Mouse (Mus musculus): ENCODE results near the gene Nos3. TPM values are rescaled to one million over a fixed set of nuclear protein-coding genes. Genes with fewer than 3 reads are reported as not detected.

The Nos3 gene
- polyA plus RNA-seq, 1 experiment from 2014 or later = 12.0 TPM

DNA sequence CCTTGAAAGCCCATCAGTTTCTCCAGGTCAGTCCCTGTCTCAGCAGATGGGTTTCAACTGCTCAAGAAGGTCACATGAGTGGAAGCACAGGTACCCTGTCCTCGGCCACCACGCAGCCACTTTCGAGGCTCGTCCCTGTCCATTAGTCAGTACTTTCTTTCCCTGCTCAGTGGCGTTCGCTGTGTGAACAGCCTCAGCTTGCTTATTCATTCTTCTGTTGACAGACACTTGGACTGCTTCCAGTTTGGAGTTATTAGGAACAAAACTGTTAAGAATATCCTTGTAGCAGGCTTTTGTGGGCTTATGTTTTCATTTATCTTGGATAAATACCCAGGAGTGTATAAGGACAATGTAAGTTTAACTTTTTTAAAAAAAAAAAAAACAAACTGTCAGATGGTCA is 9.6 kb downstream of the Nos3 start:
- H3K4me3 ChIP-seq (ENCODE audit: low read length) = no peak overlapping the region
- no peak overlapping the region for H3K9ac ChIP-seq (ENCODE audit: low read depth, low read length)
- WGBS = 54% methylated on average over 6 of the region's 6 CpGs
- H3K27ac ChIP-seq (ENCODE audit: low read depth, low read length) = no peak overlapping the region
- no peaks in the 10 kb centered on the region for H3K4me1 ChIP-seq (ENCODE audit: control insufficient read depth, insufficient read depth, low read length)
- no peak overlapping the region for H3K4me2 ChIP-seq (replicated peaks; ENCODE audit: low read depth, low read length)
- H3K9me3 ChIP-seq (ENCODE audit: control insufficient read depth, low read length) = no peaks in the 10 kb centered on the region
- ATAC-seq (ENCODE audit: low FRiP score, low TSS enrichment) = no peak
- no peaks in the 10 kb centered on the region for H3K27me3 ChIP-seq (ENCODE audit: control insufficient read depth, insufficient read depth, low read length)
- no peaks in the 10 kb centered on the region for H3K36me3 ChIP-seq (ENCODE audit: control insufficient read depth, insufficient read depth, low read length)

DNA sequence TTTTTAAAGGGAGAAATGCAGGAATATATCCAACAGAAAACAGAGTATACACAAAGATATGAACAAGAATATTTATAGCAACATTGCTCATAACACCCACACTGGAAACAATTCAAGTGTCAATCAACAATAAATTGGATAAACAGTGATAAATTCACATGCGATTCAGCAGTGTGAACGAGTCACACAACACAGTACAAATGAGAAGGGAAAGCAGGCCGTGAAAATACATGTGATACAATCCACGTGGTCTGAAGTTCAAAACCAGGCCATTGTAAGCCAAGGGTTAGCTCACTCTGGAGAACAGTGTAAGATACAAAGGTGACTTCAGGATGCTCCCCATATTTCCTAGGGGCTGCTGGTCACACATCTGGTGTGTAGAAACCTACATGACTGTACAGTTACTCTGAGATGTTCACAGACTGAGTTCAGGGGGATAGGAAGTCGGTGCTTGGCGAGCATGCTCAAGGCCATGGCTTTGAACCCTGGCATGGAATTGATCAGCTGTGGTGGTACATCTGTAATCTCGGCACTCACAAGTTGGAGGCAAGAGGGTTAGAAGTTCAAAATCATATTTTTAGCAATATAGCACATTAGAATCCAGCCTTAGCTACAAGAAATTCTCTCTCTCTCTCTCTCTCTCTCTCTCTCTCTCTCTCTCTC is 10.2 kb downstream of the Nos3 start:
- no peaks in the 10 kb centered on the region for H3K27me3 ChIP-seq (ENCODE audit: control insufficient read depth, insufficient read depth, low read length)
- H3K9ac ChIP-seq (ENCODE audit: low read depth, low read length) = no peak overlapping the region
- H3K4me1 ChIP-seq (ENCODE audit: control insufficient read depth, insufficient read depth, low read length) = no peaks in the 10 kb centered on the region
- no peaks in the 10 kb centered on the region for H3K9me3 ChIP-seq (ENCODE audit: control insufficient read depth, low read length)
- no peak overlapping the region for H3K4me3 ChIP-seq (ENCODE audit: low read length)
- H3K4me2 ChIP-seq (replicated peaks; ENCODE audit: low read depth, low read length) = no peak overlapping the region
- no peak for ATAC-seq (ENCODE audit: low FRiP score, low TSS enrichment)
- H3K27ac ChIP-seq (ENCODE audit: low read depth, low read length) = no peak overlapping the region
- 67% methylated on average over 7 of the region's 7 CpGs for WGBS
- no peaks in the 10 kb centered on the region for H3K36me3 ChIP-seq (ENCODE audit: control insufficient read depth, insufficient read depth, low read length)

DNA sequence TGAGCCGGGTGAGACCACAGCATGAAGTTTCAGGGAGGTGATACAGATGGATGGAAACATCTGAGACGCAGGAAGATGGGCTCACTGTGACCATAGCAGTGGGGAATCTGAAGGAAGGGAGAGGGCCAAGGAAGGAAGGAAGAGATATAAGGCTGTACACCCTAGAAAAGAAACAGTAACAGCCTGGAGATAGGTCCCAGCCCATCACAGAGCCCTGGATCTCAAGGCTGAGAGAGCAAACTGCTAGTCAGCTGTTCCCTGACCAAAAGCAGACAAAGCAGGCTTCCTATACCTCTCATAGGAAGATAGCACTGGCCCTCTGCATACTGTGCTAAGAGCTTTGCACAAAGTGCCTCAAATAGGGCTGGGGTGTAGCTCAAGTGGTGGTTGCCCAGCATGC is 14.1 kb downstream of the Nos3 start:
- H3K4me1 ChIP-seq (ENCODE audit: control insufficient read depth, insufficient read depth, low read length) = 0 out of 2 replicates have a peak, but pooled peaks cover 4% of the 10 kb centered on the region
- no peaks in the 10 kb centered on the region for H3K27me3 ChIP-seq (ENCODE audit: control insufficient read depth, insufficient read depth, low read length)
- no peak for ATAC-seq (ENCODE audit: low FRiP score, low TSS enrichment)
- no peak overlapping the region for H3K4me3 ChIP-seq (ENCODE audit: low read length)
- no peak overlapping the region for H3K9ac ChIP-seq (ENCODE audit: low read depth, low read length)
- H3K27ac ChIP-seq (ENCODE audit: low read depth, low read length) = no peak overlapping the region
- 75% methylated on average over 2 of the region's 2 CpGs for WGBS
- H3K9me3 ChIP-seq (ENCODE audit: control insufficient read depth, low read length) = no peaks in the 10 kb centered on the region
- H3K36me3 ChIP-seq (ENCODE audit: control insufficient read depth, insufficient read depth, low read length) = no peaks in the 10 kb centered on the region
- H3K4me2 ChIP-seq (replicated peaks; ENCODE audit: low read depth, low read length) = no peak overlapping the region

DNA sequence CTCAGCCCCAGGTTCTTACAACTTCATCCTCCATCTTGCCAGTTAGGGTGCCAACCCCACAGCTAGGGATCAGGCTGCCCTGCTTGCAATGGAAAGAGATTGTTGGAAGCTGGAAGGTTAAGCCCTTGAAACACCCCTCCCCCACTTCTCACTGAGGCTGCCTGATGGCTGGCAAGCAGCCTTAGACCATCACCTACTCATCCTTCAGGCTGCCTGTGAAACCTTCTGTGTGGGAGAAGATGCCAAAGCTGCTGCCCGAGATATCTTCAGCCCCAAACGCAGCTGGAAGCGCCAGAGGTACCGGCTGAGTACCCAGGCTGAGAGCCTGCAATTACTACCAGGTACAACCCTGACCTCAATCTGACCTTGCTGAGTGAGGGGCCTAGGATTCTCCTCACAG is 14.9 kb downstream of the Nos3 start:
- WGBS = 66% methylated on average over 4 of the region's 4 CpGs
- H3K27ac ChIP-seq (ENCODE audit: low read depth, low read length) = no peak overlapping the region
- H3K4me2 ChIP-seq (replicated peaks; ENCODE audit: low read depth, low read length) = no peak overlapping the region
- H3K36me3 ChIP-seq (ENCODE audit: control insufficient read depth, insufficient read depth, low read length) = no peaks in the 10 kb centered on the region
- H3K4me3 ChIP-seq (ENCODE audit: low read length) = no peak overlapping the region
- no peaks in the 10 kb centered on the region for H3K9me3 ChIP-seq (ENCODE audit: control insufficient read depth, low read length)
- no peak for ATAC-seq (ENCODE audit: low FRiP score, low TSS enrichment)
- no peak overlapping the region; the same call in 1 of the 2 replicates for H3K9ac ChIP-seq (ENCODE audit: low read depth, low read length)
- H3K27me3 ChIP-seq (ENCODE audit: control insufficient read depth, insufficient read depth, low read length) = no peaks in the 10 kb centered on the region
- H3K4me1 ChIP-seq (ENCODE audit: control insufficient read depth, insufficient read depth, low read length) = 0 out of 2 replicates have a peak, but pooled peaks cover 9% of the 10 kb centered on the region

DNA sequence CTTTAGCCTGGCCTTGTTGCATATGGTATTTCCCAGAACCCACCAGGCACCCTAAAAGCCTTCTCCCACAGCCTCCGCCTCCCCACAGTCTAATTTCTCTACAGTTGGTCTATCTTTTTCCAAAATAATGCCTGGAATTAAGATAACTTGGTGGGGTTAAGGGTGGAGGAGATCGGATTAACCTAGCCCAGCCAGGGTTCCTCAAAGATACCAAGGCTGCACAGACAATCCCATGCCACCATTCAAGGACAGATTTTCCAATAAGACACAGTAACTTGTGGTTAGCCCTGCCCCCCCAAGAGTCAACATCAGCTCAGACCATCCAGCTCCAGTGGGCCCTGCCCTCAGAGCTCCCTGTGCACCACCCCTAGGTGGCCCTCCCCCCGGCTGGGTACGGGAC is 15.9 kb downstream of the Nos3 start:
- Histone ChIP-seq H3K4me2 (replicated peaks; ENCODE audit: low read depth, low read length) (no peak overlapping the region), H3K4me1 (ENCODE audit: control insufficient read depth, insufficient read depth, low read length) (0 out of 2 replicates have a peak, but pooled peaks cover 9% of the 10 kb centered on the region), H3K27ac (ENCODE audit: low read depth, low read length) (no peak overlapping the region), H3K36me3 (ENCODE audit: control insufficient read depth, insufficient read depth, low read length) (no peaks in the 10 kb centered on the region), H3K27me3 (ENCODE audit: control insufficient read depth, insufficient read depth, low read length) (no peaks in the 10 kb centered on the region), H3K9me3 (ENCODE audit: control insufficient read depth, low read length) (no peaks in the 10 kb centered on the region), H3K4me3 (ENCODE audit: low read length) (no peak overlapping the region), H3K9ac (ENCODE audit: low read depth, low read length) (no peak overlapping the region)
- 94% methylated on average over 4 of the region's 4 CpGs for WGBS
- ATAC-seq (ENCODE audit: low FRiP score, low TSS enrichment) = no peak

DNA sequence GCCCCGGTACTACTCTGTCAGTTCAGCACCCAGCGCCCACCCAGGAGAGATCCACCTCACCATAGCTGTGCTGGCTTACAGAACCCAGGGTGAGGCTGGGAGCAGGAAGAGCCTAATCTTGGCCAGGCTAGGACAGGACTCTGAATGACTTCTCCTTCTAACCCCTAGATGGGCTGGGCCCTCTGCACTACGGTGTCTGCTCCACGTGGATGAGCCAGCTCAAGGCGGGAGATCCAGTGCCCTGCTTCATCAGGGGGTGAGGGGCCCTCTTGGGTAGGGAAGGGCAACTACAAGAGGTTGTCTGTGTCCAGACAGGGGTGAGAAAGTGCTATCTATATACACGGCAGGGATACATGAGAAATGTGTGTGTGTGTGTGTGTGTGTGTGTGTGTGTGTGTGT is 16.9 kb downstream of the Nos3 start:
- no peak overlapping the region for H3K4me3 ChIP-seq (ENCODE audit: low read length)
- no peaks in the 10 kb centered on the region; the same call in 1 of the 2 replicates for H3K27me3 ChIP-seq (ENCODE audit: control insufficient read depth, insufficient read depth, low read length)
- no peak overlapping the region for H3K9ac ChIP-seq (ENCODE audit: low read depth, low read length)
- H3K9me3 ChIP-seq (ENCODE audit: control insufficient read depth, low read length) = no peaks in the 10 kb centered on the region
- ATAC-seq (ENCODE audit: low FRiP score, low TSS enrichment) = no peak
- 0 out of 2 replicates have a peak, but pooled peaks cover 9% of the 10 kb centered on the region for H3K4me1 ChIP-seq (ENCODE audit: control insufficient read depth, insufficient read depth, low read length)
- H3K27ac ChIP-seq (ENCODE audit: low read depth, low read length) = no peak overlapping the region
- no peaks in the 10 kb centered on the region for H3K36me3 ChIP-seq (ENCODE audit: control insufficient read depth, insufficient read depth, low read length)
- WGBS = 75% methylated on average over 6 of the region's 6 CpGs
- no peak overlapping the region for H3K4me2 ChIP-seq (replicated peaks; ENCODE audit: low read depth, low read length)

DNA sequence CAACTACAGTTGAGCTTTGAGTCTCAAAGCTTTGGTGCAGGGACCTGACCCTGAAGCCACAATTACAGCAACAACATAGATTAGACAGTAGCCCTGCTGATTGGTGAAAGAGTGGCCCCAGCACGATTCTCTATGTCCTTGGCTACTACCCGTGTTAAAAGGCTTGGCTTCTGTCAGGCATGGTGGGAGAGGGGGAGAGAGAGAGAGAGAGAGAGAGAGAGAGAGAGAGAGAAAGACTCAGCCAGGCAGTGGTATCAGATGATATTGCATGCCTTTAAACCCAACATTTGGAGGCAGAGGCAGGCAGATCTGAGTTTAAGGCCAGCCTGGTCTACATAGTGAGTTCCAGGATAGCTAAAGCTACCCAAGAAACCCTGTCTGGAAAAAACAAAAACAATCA is 17.4 kb downstream of the Nos3 start:
- Histone ChIP-seq H3K9me3 (ENCODE audit: control insufficient read depth, low read length) (no peaks in the 10 kb centered on the region), H3K4me3 (ENCODE audit: low read length) (no peak overlapping the region), H3K27ac (ENCODE audit: low read depth, low read length) (no peak overlapping the region), H3K4me2 (replicated peaks; ENCODE audit: low read depth, low read length) (no peak overlapping the region), H3K9ac (ENCODE audit: low read depth, low read length) (no peak overlapping the region), H3K27me3 (ENCODE audit: control insufficient read depth, insufficient read depth, low read length) (peaks cover 3% of the 10 kb centered on the region; the same call in 1 of the 2 replicates), H3K36me3 (ENCODE audit: control insufficient read depth, insufficient read depth, low read length) (no peaks in the 10 kb centered on the region), H3K4me1 (ENCODE audit: control insufficient read depth, insufficient read depth, low read length) (peaks cover 10% of the 10 kb centered on the region; the same call in 1 of the 2 replicates)
- no peak for ATAC-seq (ENCODE audit: low FRiP score, low TSS enrichment)
- 57% methylated on average over 2 of the region's 2 CpGs for WGBS

DNA sequence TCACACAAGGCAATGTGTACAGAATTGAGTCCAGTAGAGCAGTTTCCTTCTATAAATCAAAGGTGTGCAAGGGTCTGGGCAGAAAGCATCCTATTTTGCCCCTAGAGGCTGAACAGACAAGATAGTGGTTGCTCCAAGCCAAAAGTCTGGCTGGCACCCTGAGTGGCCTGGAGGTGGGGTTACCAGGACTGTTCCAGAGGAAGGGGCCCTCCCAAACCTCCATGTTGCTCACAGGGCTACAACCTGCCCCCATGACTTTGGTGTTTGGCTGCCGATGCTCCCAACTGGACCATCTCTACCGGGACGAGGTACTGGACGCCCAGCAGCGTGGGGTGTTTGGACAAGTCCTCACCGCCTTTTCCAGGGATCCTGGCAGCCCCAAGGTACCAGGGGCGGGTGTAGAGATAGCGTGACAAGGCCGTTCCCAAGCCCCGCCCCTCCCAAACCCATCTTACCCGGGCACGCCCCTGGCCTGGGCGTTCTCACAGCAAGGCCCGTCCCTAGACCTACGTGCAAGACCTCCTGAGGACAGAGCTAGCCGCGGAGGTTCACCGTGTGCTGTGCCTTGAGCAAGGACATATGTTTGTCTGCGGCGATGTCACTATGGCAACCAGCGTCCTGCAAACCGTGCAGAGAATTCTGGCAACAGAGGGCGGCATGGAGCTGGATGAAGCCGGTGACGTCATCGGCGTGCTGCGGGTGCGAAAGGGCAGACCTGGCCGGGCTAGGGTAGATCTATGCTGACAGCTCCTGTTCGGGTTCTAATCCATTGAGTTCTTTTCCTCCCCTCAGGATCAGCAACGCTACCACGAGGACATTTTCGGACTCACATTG is 18.6 kb downstream of the Nos3 start:
- peaks cover 12% of the 10 kb centered on the region for H3K27me3 ChIP-seq (ENCODE audit: control insufficient read depth, insufficient read depth, low read length)
- H3K27ac ChIP-seq (ENCODE audit: low read depth, low read length) = no peak overlapping the region
- under 1% methylated on average over 34 of the region's 34 CpGs for WGBS
- H3K36me3 ChIP-seq (ENCODE audit: control insufficient read depth, insufficient read depth, low read length) = no peaks in the 10 kb centered on the region
- peak overlapping the region; percentile 18; the same call in 1 of the 2 replicates for H3K9ac ChIP-seq (ENCODE audit: low read depth, low read length)
- peak overlapping the region; percentile 43 for H3K4me3 ChIP-seq (ENCODE audit: low read length)
- H3K4me2 ChIP-seq (replicated peaks; ENCODE audit: low read depth, low read length) = peak overlapping the region; percentile 58
- ATAC-seq (ENCODE audit: low FRiP score, low TSS enrichment) = peak; percentile 85
- peaks cover 19% of the 10 kb centered on the region for H3K4me1 ChIP-seq (ENCODE audit: control insufficient read depth, insufficient read depth, low read length)
- H3K9me3 ChIP-seq (ENCODE audit: control insufficient read depth, low read length) = no peaks in the 10 kb centered on the region

DNA sequence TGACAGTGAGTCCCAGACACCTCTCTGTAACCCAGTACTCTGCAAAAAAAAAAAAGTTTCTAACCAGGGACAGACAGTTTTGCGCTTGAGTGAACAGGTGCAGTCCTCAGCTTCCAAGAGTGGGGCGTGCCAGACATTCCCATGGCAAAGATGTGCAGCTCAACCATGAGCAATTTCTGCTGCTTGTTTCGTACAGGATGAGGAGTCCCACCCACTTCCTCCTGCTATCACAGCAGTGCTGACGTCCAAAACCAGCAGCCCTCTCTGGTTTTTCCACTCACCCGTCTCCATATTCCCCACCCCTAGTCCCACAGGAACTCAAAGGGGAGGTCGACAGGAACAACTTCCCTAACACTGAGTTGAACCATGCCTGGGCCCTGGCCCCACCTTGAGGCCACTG is 19.8 kb downstream of the Nos3 start:
- H3K9ac ChIP-seq (ENCODE audit: low read depth, low read length) = no peak overlapping the region
- no peak for ATAC-seq (ENCODE audit: low FRiP score, low TSS enrichment)
- no peak overlapping the region for H3K4me2 ChIP-seq (replicated peaks; ENCODE audit: low read depth, low read length)
- WGBS = 34% methylated on average over 6 of the region's 6 CpGs
- H3K27me3 ChIP-seq (ENCODE audit: control insufficient read depth, insufficient read depth, low read length) = peaks cover 16% of the 10 kb centered on the region
- H3K36me3 ChIP-seq (ENCODE audit: control insufficient read depth, insufficient read depth, low read length) = no peaks in the 10 kb centered on the region
- no peak overlapping the region for H3K27ac ChIP-seq (ENCODE audit: low read depth, low read length)
- H3K4me3 ChIP-seq (ENCODE audit: low read length) = no peak overlapping the region
- H3K9me3 ChIP-seq (ENCODE audit: control insufficient read depth, low read length) = no peaks in the 10 kb centered on the region
- peaks cover 21% of the 10 kb centered on the region for H3K4me1 ChIP-seq (ENCODE audit: control insufficient read depth, insufficient read depth, low read length)
